Comparison of ENCODE assay signal across 8 mouse cellular contexts in genomic region chr2:173020430-173020829, GRCm38 (mm10). TPM values are rescaled to one million over a fixed set of nuclear protein-coding genes. Genes with fewer than 3 reads are reported as not detected.
DNase-seq lines count a peak whose midpoint lies in the region; ATAC-seq lines count a peak whose summit lies in the region.

Rbm38 (plus strand) TSS chr2:173020498.

- H3K4me1 ChIP-seq in kidney, embryonic 14.5 days (ENCODE audit: control insufficient read depth, insufficient read depth, low read length): peaks cover 33% of the 10 kb centered on the region
- H3K4me1 ChIP-seq in forebrain, embryonic 16.5 days (replicated peaks; ENCODE audit: control insufficient read depth, insufficient read depth, low read length): peaks cover 42% of the 10 kb centered on the region
- peaks cover 36% of the 10 kb centered on the region for H3K4me1 ChIP-seq in hindbrain, embryonic 14.5 days (replicated peaks; ENCODE audit: control insufficient read depth, insufficient read depth, low read length)
- peaks cover 49% of the 10 kb centered on the region for H3K4me1 ChIP-seq in midbrain, embryonic 13.5 days (replicated peaks)

- 32% methylated on average over 11 of the region's 11 CpGs for WGBS in kidney, embryonic 14.5 days
- 27% methylated on average over 11 of the region's 11 CpGs for WGBS in forebrain, embryonic 16.5 days
- WGBS in hindbrain, embryonic 14.5 days: 31% methylated on average over 11 of the region's 11 CpGs
- 28% methylated on average over 11 of the region's 11 CpGs for WGBS in midbrain, embryonic 13.5 days

- H3K4me2 ChIP-seq in kidney, embryonic 14.5 days (replicated peaks; ENCODE audit: low read depth, low read length): peak within 1 kb of the TSS; percentile 93
- H3K4me2 ChIP-seq in forebrain, embryonic 16.5 days (ENCODE audit: low read length): peak within 1 kb of the TSS; percentile 86
- peak within 1 kb of the TSS; percentile 83 for H3K4me2 ChIP-seq in hindbrain, embryonic 14.5 days (replicated peaks)
- H3K4me2 ChIP-seq in midbrain, embryonic 13.5 days (replicated peaks): peak within 1 kb of the TSS; percentile 86

- DNase-seq in kidney, postnatal 14 days: no peak
- peak; percentile 38 to 52 for DNase-seq in adrenal gland, adult (ENCODE audit: inconsistent age in 2 of 2, low spot score in 1 of 2)
- no peak for DNase-seq in hindbrain, embryonic 14.5 days (ENCODE audit: low spot score)
- no peak for DNase-seq in retina, embryonic 14.5 days (ENCODE audit: low spot score)
- DNase-seq in left cerebral cortex, postnatal 4 days: no peak

- peaks cover 6% of the 10 kb centered on the region; the same call in 1 of the 2 replicates for H3K27me3 ChIP-seq in kidney, embryonic 14.5 days (ENCODE audit: control insufficient read depth, insufficient read depth, low read length)
- no peaks in the 10 kb centered on the region for H3K27me3 ChIP-seq in forebrain, embryonic 16.5 days (replicated peaks; ENCODE audit: control insufficient read depth, insufficient read depth, low read length)
- H3K27me3 ChIP-seq in hindbrain, embryonic 14.5 days (ENCODE audit: control insufficient read depth, insufficient read depth, low read length): peaks cover 24% of the 10 kb centered on the region
- H3K27me3 ChIP-seq in midbrain, embryonic 13.5 days: peaks cover 45% of the 10 kb centered on the region

- ATAC-seq in kidney, embryonic 14.5 days (ENCODE audit: low FRiP score, low TSS enrichment): no peak
- no peak for ATAC-seq in forebrain, embryonic 16.5 days
- ATAC-seq in hindbrain, embryonic 14.5 days (ENCODE audit: low FRiP score): no peak
- ATAC-seq in midbrain, embryonic 13.5 days: no peak

- peak within 1 kb of the TSS; percentile 83 for H3K4me3 ChIP-seq in kidney, embryonic 14.5 days (ENCODE audit: low read length)
- peak within 1 kb of the TSS; percentile 48 for H3K4me3 ChIP-seq in forebrain, embryonic 16.5 days (replicated peaks; ENCODE audit: low read length)
- peak within 1 kb of the TSS; percentile 35 for H3K4me3 ChIP-seq in hindbrain, embryonic 14.5 days (replicated peaks; ENCODE audit: low read length)
- H3K4me3 ChIP-seq in midbrain, embryonic 13.5 days (replicated peaks): peak within 1 kb of the TSS; percentile 82

- H3K27ac ChIP-seq in kidney, embryonic 14.5 days (ENCODE audit: low read depth, low read length): no peak within 1 kb of the TSS
- no peak within 1 kb of the TSS for H3K27ac ChIP-seq in forebrain, embryonic 16.5 days (ENCODE audit: low read length)
- H3K27ac ChIP-seq in hindbrain, embryonic 14.5 days: no peak within 1 kb of the TSS
- H3K27ac ChIP-seq in midbrain, embryonic 13.5 days: no peak within 1 kb of the TSS

- H3K9ac ChIP-seq in kidney, embryonic 14.5 days (ENCODE audit: low read depth, low read length): peak within 1 kb of the TSS; percentile 24; the same call in 1 of the 2 replicates
- H3K9ac ChIP-seq in forebrain, embryonic 16.5 days (replicated peaks; ENCODE audit: low read depth, low read length): peak within 1 kb of the TSS; percentile 49
- peak within 1 kb of the TSS; percentile 42; the same call in 1 of the 2 replicates for H3K9ac ChIP-seq in hindbrain, embryonic 14.5 days
- peak within 1 kb of the TSS; percentile 44 for H3K9ac ChIP-seq in midbrain, embryonic 13.5 days (replicated peaks)

- H3K36me3 ChIP-seq in kidney, embryonic 14.5 days (ENCODE audit: control insufficient read depth, insufficient read depth, low read length): peaks cover 7% of the 10 kb centered on the region
- peaks cover 7% of the 10 kb centered on the region for H3K36me3 ChIP-seq in forebrain, embryonic 16.5 days (ENCODE audit: control insufficient read depth, insufficient read depth)
- H3K36me3 ChIP-seq in hindbrain, embryonic 14.5 days (replicated peaks; ENCODE audit: control insufficient read depth, insufficient read depth): peaks cover 8% of the 10 kb centered on the region
- H3K36me3 ChIP-seq in midbrain, embryonic 13.5 days: peaks cover 15% of the 10 kb centered on the region

- no peaks in the 10 kb centered on the region for H3K9me3 ChIP-seq in kidney, embryonic 14.5 days (ENCODE audit: control insufficient read depth, low read length)
- no peaks in the 10 kb centered on the region for H3K9me3 ChIP-seq in forebrain, embryonic 16.5 days (ENCODE audit: control insufficient read depth, low read length)
- no peaks in the 10 kb centered on the region for H3K9me3 ChIP-seq in hindbrain, embryonic 14.5 days (ENCODE audit: control insufficient read depth, low read length)
- no peaks in the 10 kb centered on the region for H3K9me3 ChIP-seq in midbrain, embryonic 13.5 days

- intact Hi-C loops in left cerebral cortex, postnatal 4 days (cut with DNase I): no loop called here

RNA-seq across cellular contexts. Expression of gene Rbm38, which starts in this region (rescaled TPM):
- polyA plus RNA-seq in kidney, embryonic 14.5 days (2014; fragmentation: Nextera tagmentation; extraction: Ambion mirVana): 41.3 and 42.6 TPM in 2 replicates
- 23.3 and 23.4 TPM in 2 replicates for polyA plus RNA-seq in forebrain, embryonic 16.5 days (2015; fragmentation: Nextera tagmentation; extraction: Ambion mirVana)
- polyA plus RNA-seq in hindbrain, embryonic 14.5 days (2014; fragmentation: Nextera tagmentation; extraction: Ambion mirVana): 13.3 and 16.4 TPM in 2 replicates
- polyA plus RNA-seq in midbrain, embryonic 13.5 days (2015; fragmentation: Nextera tagmentation; extraction: Ambion mirVana): 26.6 and 29.4 TPM in 2 replicates
- 1 to 10 TPM; 7.5 to 8.1 TPM for total RNA-seq in left cerebral cortex, postnatal 4 days (2021)

Comparison
In these comparisons a context has a peak if more than half of its experiments do, and no peak if none do; other contexts are left out.
1. DNase-seq: peak in adrenal gland, adult (2 of 2); none in kidney, postnatal 14 days (single experiment), hindbrain, embryonic 14.5 days (single experiment), retina, embryonic 14.5 days (single experiment) and left cerebral cortex, postnatal 4 days (single experiment).
2. Peak in every context shown above with its lines, with median percentiles within 50 percentile points of each other: H3K4me2 ChIP-seq, H3K4me3 ChIP-seq and H3K9ac ChIP-seq.